Mouse (Mus musculus): ENCODE results near the gene Pdzd2.

The Pdzd2 gene

DNA sequence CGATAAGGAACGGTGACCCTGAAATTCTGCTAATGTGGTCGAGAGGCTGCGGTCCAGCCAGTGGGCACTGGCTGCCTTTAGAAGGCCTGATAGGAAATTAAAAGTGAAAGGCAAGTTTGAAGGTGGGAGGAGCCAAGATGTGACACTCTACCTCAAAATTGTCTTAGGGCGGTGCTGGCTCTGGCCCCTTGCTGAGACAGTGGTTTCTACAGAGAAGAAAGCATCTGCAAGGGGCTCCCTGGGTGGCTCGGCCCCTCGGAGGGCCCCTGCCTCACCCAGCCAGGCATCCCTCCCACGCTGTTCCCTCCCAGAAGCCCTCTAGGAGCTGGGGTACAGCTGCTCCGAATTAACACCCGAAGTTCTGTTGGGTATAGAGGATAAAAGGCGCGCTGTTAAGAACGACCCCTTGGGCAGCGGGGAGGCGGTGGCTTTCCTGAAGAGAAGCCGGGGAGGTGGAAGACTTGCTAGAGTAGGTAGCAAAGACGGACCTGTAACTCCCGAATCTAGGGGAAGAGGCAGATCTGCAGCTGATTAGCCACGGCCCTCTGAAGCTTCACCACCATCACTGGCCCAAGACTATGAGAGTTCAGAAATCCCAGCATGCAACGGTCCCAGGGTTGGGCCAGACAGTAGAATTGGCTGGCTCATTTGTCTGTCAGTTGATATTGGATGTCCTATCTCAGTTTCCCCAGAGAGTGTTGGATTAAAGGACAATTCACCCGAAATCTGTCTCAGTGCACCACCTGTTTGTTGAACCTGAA lies 71.8 kb downstream of the Pdzd2 start:
- no peak for DNase-seq (ENCODE audit: low read depth, low spot score)

DNA sequence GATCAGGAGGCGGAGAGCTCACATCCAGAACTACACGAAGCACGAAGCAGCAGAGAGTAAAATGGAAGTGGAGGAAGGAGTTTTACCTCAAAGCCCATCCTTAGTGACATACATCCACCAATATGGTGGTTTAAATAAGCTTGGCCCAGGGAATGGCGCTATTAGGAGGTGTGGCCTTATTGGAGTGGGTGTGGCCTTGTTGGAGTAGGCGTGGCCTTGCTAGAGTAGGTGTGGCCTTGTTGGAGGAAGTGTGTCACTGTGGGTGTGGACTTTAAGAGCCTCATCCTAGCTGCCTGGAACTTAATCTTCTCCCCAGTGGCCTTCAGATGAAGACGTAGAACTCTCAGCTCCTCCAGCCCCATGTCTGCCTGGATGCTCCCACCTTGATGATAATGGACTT lies 73.8 kb downstream of the Pdzd2 start:
- DNase-seq (ENCODE audit: low read depth, low spot score): no peak

DNA sequence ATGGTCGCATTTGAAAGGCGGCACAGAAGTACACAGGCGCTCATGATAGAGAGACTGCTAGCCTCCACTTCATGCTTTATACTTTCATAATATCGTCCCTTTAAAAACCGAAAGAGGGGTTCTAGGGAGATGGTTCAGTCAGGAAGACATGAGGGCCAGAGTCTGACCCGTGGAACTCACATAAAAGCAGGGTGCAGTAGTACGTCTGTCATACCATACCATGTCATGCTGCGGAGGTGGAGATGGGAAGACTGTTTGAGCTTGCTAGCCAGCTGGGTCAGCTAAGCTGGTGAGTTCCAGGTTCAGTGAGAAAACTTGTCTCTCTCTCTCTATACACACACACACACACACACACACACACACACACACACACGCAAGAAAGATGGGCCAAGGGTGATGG lies 76.4 kb downstream of the Pdzd2 start:
- no peak for DNase-seq (ENCODE audit: low read depth, low spot score)

DNA sequence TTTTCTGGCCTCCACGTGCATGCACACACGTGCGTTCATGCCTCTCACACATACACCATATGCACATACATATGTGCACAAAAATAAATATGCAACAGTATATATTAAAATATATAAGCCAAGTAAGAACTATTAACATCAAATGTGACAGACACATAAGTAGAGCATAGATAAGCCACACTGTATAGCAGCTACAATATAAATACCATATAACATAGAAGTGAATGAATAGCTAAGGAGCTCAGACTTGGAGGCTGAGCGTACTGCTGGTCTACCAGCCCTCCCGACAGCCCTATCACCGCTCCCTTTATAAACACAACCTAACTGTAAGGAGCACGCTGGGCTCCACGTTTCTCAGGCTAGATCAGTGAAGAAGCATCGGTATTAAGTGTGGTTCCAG lies 79.4 kb downstream of the Pdzd2 start:
- DNase-seq (ENCODE audit: low read depth, low spot score): no peak

DNA sequence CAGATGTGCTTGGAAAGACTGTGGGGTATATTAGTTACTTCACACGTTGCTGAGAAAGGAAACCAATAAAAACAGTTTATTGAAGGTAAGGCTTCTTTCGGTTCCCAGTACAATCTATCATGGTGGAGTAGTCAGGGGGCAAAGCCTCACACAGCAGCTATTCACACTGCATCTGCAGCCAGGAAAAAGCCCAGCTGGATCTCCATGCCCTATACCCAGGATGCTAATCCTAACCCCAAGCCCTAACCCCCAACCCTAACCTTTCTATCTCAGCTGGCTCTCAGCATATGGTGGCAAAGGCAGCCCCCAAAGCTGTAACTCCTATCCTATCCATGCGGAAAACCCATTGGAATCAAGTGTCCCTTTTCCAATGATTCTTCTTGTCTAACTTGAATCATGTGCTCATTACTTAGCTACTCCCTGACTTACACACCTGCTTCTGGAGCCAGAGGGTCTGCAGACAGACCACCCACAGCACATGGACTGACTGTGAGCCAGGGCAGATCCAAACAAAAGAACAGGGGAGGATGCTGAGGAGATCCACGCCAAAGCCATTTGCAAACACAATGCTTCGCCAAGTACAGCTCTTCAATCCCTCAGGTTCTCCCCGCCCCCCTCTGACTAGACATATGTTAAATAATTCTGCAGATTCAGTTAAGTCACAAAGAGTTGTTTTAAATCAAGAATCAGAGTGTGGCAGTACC lies 83.6 kb downstream of the Pdzd2 start:
- no peak for DNase-seq (ENCODE audit: low read depth, low spot score)

DNA sequence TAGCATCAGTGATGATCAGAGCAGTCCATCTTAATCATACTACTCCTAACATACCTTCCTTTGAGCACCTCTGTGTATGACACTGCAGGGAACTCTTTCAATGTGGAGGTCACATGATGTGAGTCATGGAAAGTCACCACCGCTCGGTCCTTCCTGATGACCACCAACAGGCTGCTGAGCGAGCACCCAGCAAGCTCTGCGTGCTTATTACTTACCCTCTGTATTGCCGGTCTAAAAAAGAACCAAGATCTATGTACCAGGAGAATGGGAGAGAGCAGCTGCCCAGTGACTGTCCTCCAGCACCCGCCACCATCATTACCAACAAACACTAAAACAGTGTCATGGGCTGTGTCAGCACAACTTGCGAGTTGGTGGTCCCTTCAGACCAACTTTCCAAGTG lies 84.4 kb downstream of the Pdzd2 start:
- DNase-seq (ENCODE audit: low read depth, low spot score): no peak

DNA sequence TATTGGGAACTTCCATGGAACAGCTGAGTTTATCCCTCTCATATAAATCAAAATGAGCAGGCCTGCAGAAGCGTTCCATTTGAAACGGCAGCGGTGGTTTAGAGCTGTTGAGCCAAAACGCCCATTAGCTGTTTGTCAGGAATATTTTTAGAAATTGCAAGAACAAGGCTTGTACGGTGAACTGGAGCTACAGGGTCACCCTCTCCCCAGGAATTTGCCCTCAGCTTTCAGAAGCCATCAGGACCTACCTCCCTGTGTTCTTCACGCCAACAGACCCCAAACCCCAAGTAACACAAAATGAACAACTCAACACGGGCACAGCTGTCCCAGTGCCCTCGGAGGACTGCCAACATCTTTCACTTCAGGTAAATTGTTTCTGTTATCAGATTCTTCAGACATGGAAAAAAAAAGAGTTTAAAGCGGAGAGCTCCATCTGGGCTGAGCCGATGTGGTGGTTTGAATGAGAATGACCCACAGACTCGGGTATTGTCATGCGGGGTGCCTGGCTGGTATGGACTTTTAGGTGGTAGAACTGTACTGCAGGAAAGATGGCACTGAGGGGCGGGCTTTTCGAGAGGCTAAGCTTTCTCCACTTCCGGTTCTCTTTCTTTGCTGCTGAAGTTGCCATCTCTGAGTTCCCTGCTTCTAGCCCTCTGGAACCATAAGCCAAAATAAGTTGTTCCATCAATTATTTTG lies 87.2 kb downstream of the Pdzd2 start:
- DNase-seq (ENCODE audit: low read depth, low spot score): no peak

DNA sequence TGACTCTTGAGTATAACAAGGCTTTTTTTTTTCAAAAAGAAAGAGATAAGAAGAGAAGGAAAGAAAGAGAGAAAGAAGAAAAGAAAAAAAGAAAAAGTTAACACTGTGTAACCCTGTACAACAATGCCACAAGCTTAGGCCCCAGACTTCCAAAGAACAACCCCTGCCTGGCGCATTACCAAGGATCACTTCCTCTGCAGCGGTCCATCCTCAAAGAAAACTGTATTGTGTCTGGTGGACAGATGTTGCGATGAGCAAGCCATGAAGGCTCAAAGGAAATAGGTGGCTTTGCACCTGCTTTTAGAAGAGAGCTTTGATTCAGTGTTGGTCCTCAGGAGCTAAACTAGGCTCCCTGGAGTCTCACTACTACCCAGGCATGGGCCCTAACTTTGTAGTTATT lies 89.5 kb downstream of the Pdzd2 start:
- no peak for DNase-seq (ENCODE audit: low read depth, low spot score)

DNA sequence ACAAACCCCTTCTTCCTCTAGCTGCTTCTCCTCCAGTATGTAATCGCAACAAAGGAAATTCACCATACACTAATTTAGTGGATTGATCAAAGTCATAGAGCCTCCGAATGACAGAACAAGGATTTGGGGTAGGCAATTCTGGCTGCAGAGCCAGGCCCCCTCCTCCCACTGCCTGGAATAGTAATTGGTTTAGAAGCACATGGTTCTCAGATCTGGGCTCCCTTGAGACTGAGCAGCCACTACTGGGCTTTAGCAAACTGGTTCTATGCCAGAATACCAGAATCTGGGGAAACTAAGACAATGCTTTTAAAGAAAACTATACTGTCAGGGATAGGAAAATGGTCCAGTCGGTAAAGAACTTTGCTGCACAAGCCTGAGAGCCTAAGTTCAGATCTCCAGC lies 90.0 kb downstream of the Pdzd2 start:
- DNase-seq (ENCODE audit: low read depth, low spot score): no peak

DNA sequence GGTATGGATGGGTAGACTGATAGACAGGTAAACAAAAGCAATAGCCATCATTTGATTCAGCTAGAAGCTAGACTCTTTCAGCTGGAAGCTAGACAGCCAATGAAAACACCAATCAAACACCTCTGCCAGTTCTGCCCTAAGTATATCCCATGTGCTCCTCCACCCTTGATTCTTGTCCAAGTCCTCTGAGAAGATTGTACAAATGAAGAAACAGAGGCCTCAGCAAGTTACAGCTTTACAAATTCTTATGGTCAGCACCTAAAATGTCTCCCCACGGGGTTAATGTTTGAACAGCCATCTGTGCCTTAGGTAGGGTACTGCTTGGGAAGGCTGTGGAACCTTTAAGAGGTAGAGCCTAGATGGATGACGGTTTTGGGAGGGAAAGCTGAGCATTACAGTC lies 90.6 kb downstream of the Pdzd2 start:
- DNase-seq (ENCODE audit: low read depth, low spot score): no peak

DNA sequence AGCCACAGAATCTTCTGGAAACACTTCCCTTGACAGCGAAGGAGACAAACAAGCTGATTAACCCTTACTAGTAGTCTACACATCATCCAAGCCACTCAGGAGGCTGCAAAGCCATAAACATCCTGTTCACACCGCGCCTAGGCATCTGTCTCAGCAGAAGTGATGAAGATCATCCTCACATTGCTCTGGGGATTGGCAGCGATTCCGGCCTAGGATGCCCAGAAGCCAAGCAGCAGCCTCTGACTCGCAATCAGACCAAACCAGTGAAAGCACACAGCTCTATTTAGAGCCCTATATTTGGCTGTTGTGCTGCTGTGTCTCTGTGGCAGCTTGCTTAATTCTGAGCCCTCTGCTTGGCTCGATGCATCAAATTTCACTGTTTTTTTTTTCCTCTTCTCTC lies 99.0 kb downstream of the Pdzd2 start:
- DNase-seq (ENCODE audit: low read depth, low spot score): no peak

DNA sequence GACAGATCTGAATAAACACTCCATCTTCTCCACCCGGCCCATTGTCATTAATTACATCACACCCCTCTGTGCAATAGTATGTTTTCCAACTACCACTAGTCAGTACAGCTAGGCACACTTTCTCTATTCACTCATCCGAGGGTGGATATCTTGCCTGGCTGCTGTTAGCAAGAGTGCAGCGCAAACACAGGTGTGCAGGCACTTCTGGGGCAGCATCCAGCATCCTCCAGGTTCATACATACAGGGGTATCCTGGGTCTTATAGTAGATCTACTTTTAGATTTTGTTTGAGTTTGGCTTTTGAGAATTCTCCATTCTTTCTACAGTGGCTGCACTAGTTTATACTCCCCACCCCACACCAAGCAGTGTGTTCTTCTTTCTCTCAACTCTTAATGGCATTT lies 99.9 kb downstream of the Pdzd2 start:
- DNase-seq (ENCODE audit: low read depth, low spot score): no peak

DNA sequence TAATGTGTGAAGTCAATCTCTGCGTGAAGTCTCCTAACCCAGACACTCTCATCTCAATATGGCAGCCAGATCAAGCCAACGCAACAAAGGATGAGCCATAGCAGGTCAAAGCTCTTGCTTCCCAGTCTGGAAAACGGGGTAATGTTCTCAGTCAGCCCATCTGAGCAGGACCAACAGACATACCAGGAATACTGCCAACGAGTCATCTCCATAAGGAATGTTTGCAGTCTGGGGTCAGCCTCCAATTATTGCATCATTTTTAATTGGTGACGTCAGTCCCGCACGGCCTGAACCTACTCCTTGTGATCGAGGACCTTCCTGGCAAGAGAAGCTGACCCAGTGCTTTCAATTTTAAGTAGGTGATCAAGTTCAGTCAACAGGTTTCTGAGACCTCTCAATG lies 100.5 kb downstream of the Pdzd2 start:
- DNase-seq (ENCODE audit: low read depth, low spot score): no peak

DNA sequence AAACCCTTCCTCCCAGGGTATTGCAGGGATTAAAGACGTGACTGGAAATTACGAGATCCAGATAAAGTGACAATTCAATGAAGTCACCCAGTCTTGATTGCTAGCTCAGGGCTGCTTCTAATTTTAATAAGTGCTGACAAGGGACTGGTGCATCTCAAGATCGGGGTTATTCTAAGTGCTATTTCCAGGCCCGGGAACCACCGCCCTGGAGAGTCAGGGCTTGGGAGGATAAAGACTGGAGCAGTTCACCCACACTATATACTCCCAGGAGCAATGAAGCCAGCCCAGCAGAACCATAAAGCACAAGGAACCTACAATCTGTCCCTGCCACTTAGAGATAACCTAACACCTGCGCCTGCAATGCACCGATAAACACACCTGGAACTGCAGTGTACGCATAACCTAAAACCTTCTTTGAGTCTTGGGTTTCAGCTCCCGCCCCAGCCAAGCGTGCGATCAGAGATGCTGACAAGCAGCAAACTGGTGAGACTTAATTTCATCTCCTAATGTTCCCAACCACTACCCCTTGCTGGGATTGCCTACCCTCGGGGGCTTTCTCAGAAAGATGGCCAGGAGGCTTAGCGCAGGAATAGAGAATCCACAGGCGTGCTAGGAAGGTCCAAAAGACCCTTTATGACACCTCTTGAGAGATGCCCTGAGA lies 101.2 kb downstream of the Pdzd2 start:
- no peak for DNase-seq (ENCODE audit: low read depth, low spot score)

DNA sequence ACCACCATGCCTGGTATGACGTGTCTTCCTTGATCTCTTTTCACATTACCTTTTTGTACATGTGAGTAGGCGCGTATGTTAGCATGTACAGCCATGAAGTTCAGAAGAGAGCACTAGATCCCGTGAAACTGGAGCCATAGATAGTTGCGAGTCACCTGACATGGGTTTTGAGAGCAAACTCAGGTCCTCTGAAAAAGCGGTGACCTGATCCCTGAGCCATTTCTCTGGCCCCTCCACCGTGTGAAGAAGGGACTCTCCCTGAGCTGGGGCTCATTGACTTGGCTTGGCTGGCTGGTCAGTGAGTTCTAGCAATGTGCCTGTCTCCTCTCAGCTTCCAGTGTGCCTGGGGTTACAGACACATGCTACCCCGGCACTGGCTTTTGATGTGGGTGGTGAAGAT lies 102.2 kb downstream of the Pdzd2 start:
- DNase-seq (ENCODE audit: low read depth, low spot score): no peak

DNA sequence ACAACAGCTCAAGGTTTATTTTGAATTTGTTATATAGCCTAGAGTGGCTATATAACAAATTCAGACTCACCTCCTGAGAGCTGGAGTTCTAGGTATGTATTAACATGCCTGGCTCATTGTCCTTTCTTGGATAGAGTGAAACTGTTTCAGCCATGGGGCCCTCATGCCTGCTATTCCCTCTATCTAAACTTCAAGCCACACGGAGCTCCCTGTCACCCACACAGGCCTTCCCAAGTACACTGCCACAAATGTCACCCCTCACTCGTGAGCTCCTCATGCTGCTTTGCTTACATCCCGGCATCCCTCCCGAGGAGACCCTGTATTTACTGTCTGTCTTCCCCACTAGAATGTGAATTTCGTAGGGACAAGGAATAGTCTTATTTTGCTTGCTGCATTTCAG lies 103.3 kb downstream of the Pdzd2 start:
- DNase-seq (ENCODE audit: low read depth, low spot score): no peak

DNA sequence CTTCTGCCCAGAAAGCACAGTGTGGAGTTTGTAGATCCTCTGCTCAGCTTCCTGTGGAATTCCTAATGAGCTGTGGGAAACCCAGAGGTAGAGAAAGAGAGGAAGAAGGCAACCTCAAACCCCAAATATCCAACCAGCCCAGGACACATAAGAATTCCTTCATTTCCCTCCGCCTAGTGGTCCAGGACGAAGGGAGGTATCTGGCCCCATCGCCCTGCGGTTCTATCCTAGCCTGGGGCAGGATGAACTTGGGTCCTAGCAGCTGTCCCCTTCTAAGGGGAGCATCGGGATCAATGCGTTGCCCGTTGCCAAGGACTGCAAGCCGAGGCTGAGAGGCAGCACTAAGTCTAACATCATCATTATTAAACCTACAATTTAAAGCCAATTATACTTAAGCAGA lies 104.8 kb downstream of the Pdzd2 start:
- DNase-seq (ENCODE audit: low read depth, low spot score): no peak

DNA sequence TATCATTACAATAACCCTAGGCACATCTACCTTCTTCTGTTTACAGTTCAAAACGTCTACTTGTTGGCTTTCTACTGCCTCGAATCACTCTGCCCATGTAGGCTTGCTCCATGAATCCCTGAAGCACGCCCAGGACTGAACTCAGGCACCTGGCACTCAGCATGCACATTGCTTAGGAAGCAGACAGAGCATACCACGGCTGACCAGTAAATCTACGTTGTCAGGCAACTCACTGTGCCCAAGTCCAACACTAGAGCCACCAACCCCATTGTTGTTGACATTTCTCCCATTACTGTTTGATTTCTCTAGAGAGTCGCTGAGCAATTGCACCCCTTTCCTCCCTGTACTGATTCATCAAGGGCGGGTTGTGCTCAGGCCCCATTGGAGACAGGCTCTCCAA lies 110.6 kb downstream of the Pdzd2 start:
- no peak for DNase-seq (ENCODE audit: low read depth, low spot score)

DNA sequence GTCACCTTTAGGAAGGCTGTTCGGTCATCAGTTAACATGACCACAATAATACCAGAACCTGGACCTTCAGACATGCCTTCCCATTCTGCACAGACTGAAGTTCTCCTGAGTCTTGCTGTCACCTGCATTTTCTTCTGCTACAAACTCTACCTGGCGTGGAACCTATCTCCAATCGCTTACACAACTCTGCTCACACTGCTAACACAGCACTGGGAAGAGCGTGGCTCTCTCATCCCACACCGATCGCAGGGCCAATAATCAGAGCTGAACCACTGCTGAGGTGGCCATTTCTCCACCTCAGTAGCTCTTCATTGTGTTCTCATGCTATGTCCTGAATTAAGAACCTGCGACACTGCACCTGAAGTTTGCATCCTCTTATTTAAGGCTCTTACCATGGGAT lies 111.3 kb downstream of the Pdzd2 start:
- DNase-seq (ENCODE audit: low read depth, low spot score): no peak

DNA sequence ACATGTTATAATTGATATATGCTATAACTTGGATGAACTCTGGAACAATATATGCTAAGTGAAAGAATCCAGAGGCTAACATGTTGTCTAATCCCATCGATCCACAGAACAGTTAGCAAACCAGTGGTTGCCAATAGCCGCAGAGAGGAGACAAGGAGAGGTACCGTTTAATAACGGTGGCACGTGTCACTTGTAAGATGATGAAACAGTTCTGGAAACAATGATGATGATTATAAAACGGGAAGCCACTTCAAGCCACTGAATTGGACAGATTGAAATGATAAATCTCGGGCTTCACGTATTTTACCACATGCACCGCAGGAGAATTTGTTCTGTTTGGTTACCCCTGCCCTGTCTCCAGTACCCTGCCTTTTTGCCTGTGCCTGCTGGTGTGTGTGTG lies 112.8 kb downstream of the Pdzd2 start:
- DNase-seq (ENCODE audit: low read depth, low spot score): no peak

DNA sequence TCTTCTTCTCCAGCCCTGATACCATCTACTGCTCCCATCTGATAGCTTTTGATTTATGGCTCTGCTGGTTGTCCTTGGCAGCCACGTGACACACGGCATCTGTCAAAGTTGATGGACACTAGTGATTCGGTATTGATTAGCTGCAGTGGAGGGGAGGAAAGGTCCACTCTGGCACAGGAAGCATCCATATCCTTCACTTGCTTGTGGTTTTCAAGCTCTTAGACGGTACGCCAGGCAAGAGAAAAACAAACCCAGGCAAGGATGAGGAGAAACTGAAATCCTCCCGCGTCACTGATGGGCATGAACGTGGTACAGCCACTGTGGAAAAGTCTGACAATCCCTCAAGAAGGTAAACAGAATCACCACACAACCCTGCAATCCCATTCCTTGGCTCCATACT lies 113.6 kb downstream of the Pdzd2 start:
- DNase-seq (ENCODE audit: low read depth, low spot score): no peak

DNA sequence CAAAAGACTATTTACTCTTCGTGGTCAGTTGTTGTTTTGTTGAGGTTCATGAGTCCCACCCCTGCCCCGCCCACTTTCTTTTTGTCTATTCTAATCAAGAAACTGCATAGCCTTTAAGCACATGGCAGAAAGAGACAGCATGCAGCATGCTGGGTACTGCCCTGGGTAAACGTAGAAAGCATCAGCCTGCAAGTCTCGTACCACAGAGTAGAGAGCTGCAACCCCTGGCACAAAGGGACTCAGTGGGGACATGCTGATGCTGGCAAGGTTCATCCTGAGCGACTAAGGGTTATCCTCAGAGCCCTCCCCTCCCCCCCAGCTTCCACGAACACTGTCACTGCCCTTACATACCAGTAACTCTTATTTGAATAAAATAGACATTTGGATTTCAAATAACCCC lies 114.2 kb downstream of the Pdzd2 start:
- DNase-seq (ENCODE audit: low read depth, low spot score): no peak

All from retina, adult 2 months (tissue).